12 mouse cellular contexts compared by ENCODE assay signal in genomic region chr11:63947024-63947423, GRCm38 (mm10). TPM values are rescaled to one million over a fixed set of nuclear protein-coding genes. Genes with fewer than 3 reads are reported as not detected.
DNase-seq lines count a peak whose midpoint lies in the region; TF ChIP-seq lines count a peak whose summit lies in the region.
"Had no signal": no experiment of that assay in that cellular context is flagged by ENCODE, and none has a peak within 500 bp of the region (broad histone marks: within the 10 kb centered on the region; RNA-seq: fewer than 3 reads in every experiment).

No protein-coding gene starts in this region.

- TF ChIP-seq CTCF in brain, embryonic 14.5 days (IDR thresholded peaks at IDR 0.05; ENCODE audit: borderline replicate concordance, extremely low read depth, insufficient read depth, insufficient read length), result no peak

- TF ChIP-seq POLR2A in brain, embryonic 14.5 days (IDR thresholded peaks at IDR 0.05; ENCODE audit: borderline replicate concordance, extremely low read depth, insufficient read depth, insufficient read length, poor library complexity, severe bottlenecking), result no peak

- peak; percentile 60 to 74 for DNase-seq in cerebellum, postnatal 14 days
- no peak for DNase-seq in cerebellum, adult 11-12 months
- peak; percentile 45 for DNase-seq in heart, adult 8-10 months (ENCODE audit: low spot score)
- no peak for DNase-seq in heart, postnatal 25 days (ENCODE audit: low spot score)
- DNase-seq in left cerebral cortex, postnatal 14 days (ENCODE audit: low spot score in 2 of 2), result peak; percentile 54 to 58
- no peak for DNase-seq in left cerebral cortex, adult 11 months (ENCODE audit: low spot score)
- DNase-seq in brain, embryonic 14.5 days (ENCODE audit: low read depth), result peak; percentile 82
- DNase-seq in testis, postnatal 10 days (ENCODE audit: low spot score), result no peak
- DNase-seq: adrenal gland, adult 8-10 months; kidney, adult 18-20 months; kidney, postnatal 4 days; spleen, adult 18-20 months had no signal

- intact Hi-C loops in heart, postnatal 25 days (cut with DNase I), result no loop called here
- intact Hi-C loops in left cerebral cortex, postnatal 14 days (cut with DNase I), result no loop called here

RNA-seq across cellular contexts. Expression of gene Hs3st3b1, which starts 24.9 kb away (rescaled TPM):
- 1 to 10 TPM in 1 of 4 experiments, under 1 TPM in 3; 0.66 to 1.0 (median 0.86) TPM for total RNA-seq in heart, adult 8-10 months (2022)
- total RNA-seq in heart, postnatal 25 days (2021), result 1 to 10 TPM in 1 of 2 experiments, under 1 TPM in 1; 0.92 to 1.1 TPM
- 1 to 10 TPM in 1 of 2 experiments, under 1 TPM in 1; 0.87 to 1.3 TPM for total RNA-seq in left cerebral cortex, postnatal 14 days (2021)
- polyA plus RNA-seq in brain, embryonic 14.5 days (2012; rRNA removed), result 7.9 and 10.5 TPM in 2 replicates

Comparison
In these comparisons a context has a peak if more than half of its experiments do, and no peak if none do; other contexts are left out.
1. DNase-seq: peak in cerebellum, postnatal 14 days (2 of 2), heart, adult 8-10 months (single experiment), left cerebral cortex, postnatal 14 days (2 of 2) and brain, embryonic 14.5 days (single experiment); none in cerebellum, adult 11-12 months (single experiment), heart, postnatal 25 days (single experiment), left cerebral cortex, adult 11 months (single experiment) and testis, postnatal 10 days (single experiment).